Mouse (Mus musculus): Measurements from ENCODE around the gene Mov10. TPM values are rescaled to one million over a fixed set of nuclear protein-coding genes. Genes with fewer than 3 reads are reported as not detected.
A peak's percentile ranks its signal among the peaks of the same experiment; 100 is the strongest.

The Mov10 gene
- polyA plus RNA-seq, 1 experiment from 2014 or later: 43.4 TPM

- ATAC-seq (ENCODE audit: insufficient number of reproducible peaks, low FRiP score): no peak
- Histone ChIP-seq H3K27me3 (replicated peaks) (no peaks in the 10 kb centered on the region), H3K4me2 (peak overlapping the region; percentile 85), H3K4me3 (peak overlapping the region; percentile 77), H3K4me1 (replicated peaks) (peaks cover 68% of the 10 kb centered on the region), H3K36me3 (peaks cover 38% of the 10 kb centered on the region), H3K27ac (ENCODE audit: poor library complexity, severe bottlenecking) (peak overlapping the region; percentile 92), H3K9me3 (replicated peaks) (no peaks in the 10 kb centered on the region), H3K9ac (peak overlapping the region; percentile 92)
- WGBS: 19% methylated on average over 4 of the region's 4 CpGs
Observed at GRCm38 (mm10) chr3:104791017-104791416, 27.3 kb downstream of the Mov10 start.

- WGBS: 6% methylated on average over 6 of the region's 6 CpGs
- H3K9me3 ChIP-seq (replicated peaks): no peaks in the 10 kb centered on the region
- H3K27me3 ChIP-seq (replicated peaks): no peaks in the 10 kb centered on the region
- H3K27ac ChIP-seq (ENCODE audit: poor library complexity, severe bottlenecking): peak overlapping the region; percentile 92
- peak overlapping the region; percentile 92 for H3K9ac ChIP-seq
- peaks cover 63% of the 10 kb centered on the region for H3K4me1 ChIP-seq (replicated peaks)
- peaks cover 32% of the 10 kb centered on the region for H3K36me3 ChIP-seq
- peak overlapping the region; percentile 77 for H3K4me3 ChIP-seq
- H3K4me2 ChIP-seq: peak overlapping the region; percentile 85
- ATAC-seq (ENCODE audit: insufficient number of reproducible peaks, low FRiP score): no peak; the same call in 1 of the 2 replicates
Observed at GRCm38 (mm10) chr3:104790401-104790937, 27.9 kb downstream of the Mov10 start.

DNA sequence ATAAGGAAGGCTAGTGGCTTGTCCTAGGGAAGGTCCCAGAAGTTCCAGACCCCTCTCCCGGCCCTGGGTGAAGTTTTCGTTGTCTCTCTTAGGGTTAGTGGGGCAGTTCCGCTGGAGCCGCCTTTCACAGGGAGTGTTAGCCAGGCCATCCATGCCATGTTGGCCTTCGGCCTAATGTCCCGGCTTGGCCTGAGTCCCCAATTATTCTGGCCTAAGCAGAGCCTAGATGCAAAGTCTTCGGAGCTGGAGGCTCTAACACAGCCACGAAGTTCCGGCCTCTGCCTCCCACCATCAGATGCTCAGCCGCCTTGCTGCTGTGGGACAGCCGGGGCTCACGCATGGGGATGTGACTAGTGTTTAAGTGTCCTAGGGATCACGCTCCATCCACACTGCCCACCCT, 28.5 kb downstream of the Mov10 start:
- H3K9ac ChIP-seq: peak overlapping the region; percentile 92
- 15% methylated on average over 13 of the region's 13 CpGs for WGBS

DNA sequence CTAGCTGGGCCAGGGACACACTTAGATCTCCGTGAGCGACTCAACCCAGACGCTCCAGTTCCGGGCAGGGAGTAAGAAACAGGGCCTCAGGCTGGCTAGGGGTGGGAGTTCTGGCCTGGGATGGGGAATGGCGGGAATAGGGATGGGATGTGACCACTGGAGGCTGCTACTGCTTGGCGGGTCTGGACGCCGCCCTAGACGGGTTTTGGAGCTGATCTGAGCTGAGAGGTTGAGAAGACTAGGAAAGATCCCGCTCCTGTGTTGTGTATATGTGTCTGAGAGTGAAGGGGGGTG, 29.1 kb downstream of the Mov10 start:
- H3K27ac ChIP-seq (ENCODE audit: poor library complexity, severe bottlenecking): peak overlapping the region; percentile 92
- peak; percentile 15; the same call in 1 of the 2 replicates for ATAC-seq (ENCODE audit: insufficient number of reproducible peaks, low FRiP score)
- peak overlapping the region; percentile 77 for H3K4me3 ChIP-seq
- peak overlapping the region; percentile 85 for H3K4me2 ChIP-seq
- peaks cover 28% of the 10 kb centered on the region for H3K36me3 ChIP-seq
- under 1% methylated on average over 10 of the region's 10 CpGs for WGBS
- H3K9me3 ChIP-seq (replicated peaks): no peaks in the 10 kb centered on the region
- peak overlapping the region; percentile 92 for H3K9ac ChIP-seq
- H3K27me3 ChIP-seq (replicated peaks): no peaks in the 10 kb centered on the region
- H3K4me1 ChIP-seq (replicated peaks): peaks cover 53% of the 10 kb centered on the region

More for the DNA sequence above, 28.5 kb downstream of the Mov10 start:
- Histone ChIP-seq H3K9me3 (replicated peaks) (no peaks in the 10 kb centered on the region), H3K4me2 (peak overlapping the region; percentile 85), H3K4me3 (peak overlapping the region; percentile 77), H3K4me1 (replicated peaks) (peaks cover 56% of the 10 kb centered on the region), H3K27ac (ENCODE audit: poor library complexity, severe bottlenecking) (peak overlapping the region; percentile 92), H3K36me3 (peaks cover 28% of the 10 kb centered on the region), H3K27me3 (replicated peaks) (no peaks in the 10 kb centered on the region)
- no peak for ATAC-seq (ENCODE audit: insufficient number of reproducible peaks, low FRiP score)

- WGBS: under 1% methylated on average over 52 of the region's 52 CpGs
Observed at GRCm38 (mm10) chr3:104788561-104789311, 29.6 kb downstream of the Mov10 start.

DNA sequence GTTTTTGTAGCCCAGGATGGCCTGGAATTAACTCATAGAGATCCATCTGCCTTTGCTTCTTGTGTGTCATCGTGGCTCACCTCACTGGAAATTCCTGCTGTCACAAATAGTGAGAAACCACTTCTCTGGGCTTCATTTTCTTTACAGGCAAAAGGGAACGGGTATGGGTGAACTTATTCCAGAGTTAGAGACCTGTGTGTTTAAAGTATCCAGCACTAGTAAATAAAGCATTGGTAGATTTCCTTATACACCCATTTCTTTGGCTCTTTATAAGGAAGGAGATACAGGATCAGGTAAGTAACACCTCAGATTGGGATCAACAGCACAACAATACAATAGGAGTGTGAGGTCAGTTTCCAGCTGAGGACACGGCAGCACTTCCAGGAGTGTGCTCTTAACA, 30.3 kb downstream of the Mov10 start, which contains the start of gene Rhoc:
Rhoc (plus strand) TSS at position 301 of the 400 bp plus-strand sequence.
- Histone ChIP-seq H3K36me3 (peaks cover 17% of the 10 kb centered on the region), H3K27ac (ENCODE audit: poor library complexity, severe bottlenecking) (peak within 1 kb of the TSS; percentile 92), H3K4me3 (peak within 1 kb of the TSS; percentile 77), H3K4me2 (peak within 1 kb of the TSS; percentile 85), H3K4me1 (replicated peaks) (peaks cover 53% of the 10 kb centered on the region), H3K27me3 (replicated peaks) (peaks cover 4% of the 10 kb centered on the region; the same call in 1 of the 2 replicates), H3K9me3 (replicated peaks) (no peaks in the 10 kb centered on the region), H3K9ac (peak within 1 kb of the TSS; percentile 92)
- 29% methylated on average over 3 of the region's 3 CpGs for WGBS
- ATAC-seq (ENCODE audit: insufficient number of reproducible peaks, low FRiP score): no peak; the same call in 1 of the 2 replicates

More at GRCm38 (mm10) chr3:104788561-104789311, 29.6 kb downstream of the Mov10 start:
- Histone ChIP-seq H3K27me3 (replicated peaks) (no peaks in the 10 kb centered on the region), H3K4me1 (replicated peaks) (peaks cover 53% of the 10 kb centered on the region), H3K36me3 (peaks cover 24% of the 10 kb centered on the region), H3K9ac (peak overlapping the region; percentile 92), H3K4me3 (peak overlapping the region; percentile 77), H3K27ac (ENCODE audit: poor library complexity, severe bottlenecking) (peak overlapping the region; percentile 92), H3K4me2 (peak overlapping the region; percentile 85), H3K9me3 (replicated peaks) (no peaks in the 10 kb centered on the region)
- peak; percentile 91 for ATAC-seq (ENCODE audit: insufficient number of reproducible peaks, low FRiP score)

- H3K36me3 ChIP-seq: 0 out of 2 replicates have a peak, but pooled peaks cover 2% of the 10 kb centered on the region
- 92% methylated on average over 6 of the region's 6 CpGs for WGBS
- H3K4me2 ChIP-seq: no peak overlapping the region
- H3K27me3 ChIP-seq (replicated peaks): peaks cover 4% of the 10 kb centered on the region; the same call in 1 of the 2 replicates
- no peak overlapping the region for H3K4me3 ChIP-seq
- no peaks in the 10 kb centered on the region for H3K9me3 ChIP-seq (replicated peaks)
- H3K4me1 ChIP-seq (replicated peaks): peaks cover 45% of the 10 kb centered on the region
- ATAC-seq (ENCODE audit: insufficient number of reproducible peaks, low FRiP score): no peak
- H3K27ac ChIP-seq (ENCODE audit: poor library complexity, severe bottlenecking): no peak overlapping the region
- H3K9ac ChIP-seq: no peak overlapping the region
Observed at GRCm38 (mm10) chr3:104785284-104785683, 33.1 kb downstream of the Mov10 start.

GRCm38 (mm10) chr3:104783971-104784500, 34.3 kb downstream of the Mov10 start:
- H3K36me3 ChIP-seq: 0 out of 2 replicates have a peak, but pooled peaks cover 2% of the 10 kb centered on the region
- H3K9me3 ChIP-seq (replicated peaks): no peaks in the 10 kb centered on the region
- H3K4me2 ChIP-seq: no peak overlapping the region
- peaks cover 11% of the 10 kb centered on the region for H3K27me3 ChIP-seq (replicated peaks)
- H3K4me1 ChIP-seq (replicated peaks): peaks cover 41% of the 10 kb centered on the region
- H3K27ac ChIP-seq (ENCODE audit: poor library complexity, severe bottlenecking): no peak overlapping the region
- 37% methylated on average over 14 of the region's 14 CpGs for WGBS
- peak overlapping the region; percentile 17; the same call in 1 of the 2 replicates for H3K9ac ChIP-seq
- ATAC-seq (ENCODE audit: insufficient number of reproducible peaks, low FRiP score): no peak
- H3K4me3 ChIP-seq: no peak overlapping the region

GRCm38 (mm10) chr3:104782061-104782681, 36.2 kb downstream of the Mov10 start:
- H3K9ac ChIP-seq: peak overlapping the region; percentile 84
- H3K27ac ChIP-seq (ENCODE audit: poor library complexity, severe bottlenecking): peak overlapping the region; percentile 78
- WGBS: 16% methylated on average over 12 of the region's 12 CpGs

GRCm38 (mm10) chr3:104781471-104781903, 36.9 kb downstream of the Mov10 start, which contains the start of gene Fam19a3:
Gene Fam19a3 (minus strand): TSS chr3:104781840.
- Histone ChIP-seq H3K9ac (peak within 1 kb of the TSS; percentile 84), H3K36me3 (0 out of 2 replicates have a peak, but pooled peaks cover 2% of the 10 kb centered on the region), H3K9me3 (replicated peaks) (no peaks in the 10 kb centered on the region), H3K27me3 (replicated peaks) (peaks cover 35% of the 10 kb centered on the region), H3K27ac (ENCODE audit: poor library complexity, severe bottlenecking) (peak within 1 kb of the TSS; percentile 78), H3K4me2 (peak within 1 kb of the TSS; percentile 94), H3K4me3 (peak within 1 kb of the TSS; percentile 68), H3K4me1 (replicated peaks) (peaks cover 34% of the 10 kb centered on the region)
- peak; percentile 56 for ATAC-seq (ENCODE audit: insufficient number of reproducible peaks, low FRiP score)
- under 1% methylated on average over 26 of the region's 26 CpGs for WGBS

More at GRCm38 (mm10) chr3:104782061-104782681, 36.2 kb downstream of the Mov10 start:
- Histone ChIP-seq H3K9me3 (replicated peaks) (no peaks in the 10 kb centered on the region), H3K27me3 (replicated peaks) (peaks cover 28% of the 10 kb centered on the region), H3K36me3 (0 out of 2 replicates have a peak, but pooled peaks cover 2% of the 10 kb centered on the region), H3K4me3 (peak overlapping the region; percentile 68), H3K4me2 (peak overlapping the region; percentile 94), H3K4me1 (replicated peaks) (peaks cover 34% of the 10 kb centered on the region)
- ATAC-seq (ENCODE audit: insufficient number of reproducible peaks, low FRiP score): no peak

Measured in heart, embryonic 12.5 days (tissue).